Comparison of ENCODE assay signal across 18 mouse cellular contexts in genomic region chr17:44545141-44545813, GRCm38 (mm10).
DNase-seq lines count a peak whose midpoint lies in the region; ATAC-seq lines count a peak whose summit lies in the region.
"Had no signal": no experiment of that assay in that cellular context is flagged by ENCODE, and none has a peak within 500 bp of the region (broad histone marks: within the 10 kb centered on the region; RNA-seq: fewer than 3 reads in every experiment).

No protein-coding gene starts in this region.

- H3K4me3 ChIP-seq in embryonic facial prominence, embryonic 11.5 days (ENCODE audit: low read depth, low read length): no peak overlapping the region
- no peak overlapping the region for H3K4me3 ChIP-seq in embryonic facial prominence, embryonic 10.5 days
- no peak overlapping the region for H3K4me3 ChIP-seq in limb, embryonic 13.5 days
- H3K4me3 ChIP-seq in limb, embryonic 10.5 days: no peak overlapping the region
- H3K4me3 ChIP-seq in embryonic facial prominence, embryonic 13.5 days: no peak overlapping the region
- H3K4me3 ChIP-seq: hindbrain, embryonic 12.5 days; lung, embryonic 15.5 days had no signal

- peak; percentile 41 for DNase-seq in embryonic facial prominence, embryonic 11.5 days (ENCODE audit: low spot score)
- no peak for DNase-seq in embryonic facial prominence, embryonic 10.5 days (ENCODE audit: low spot score)
- no peak for DNase-seq in limb, embryonic 10.5 days (ENCODE audit: low spot score)
- no peak for DNase-seq in left cerebral cortex, adult 8-10 months (ENCODE audit: low spot score in 2 of 2)
- no peak for DNase-seq in adrenal gland, postnatal 14 days
- DNase-seq: adrenal gland, adult 8-10 months; cerebellum, adult 2 months; gastrocnemius, postnatal 14 days; kidney, adult 8-10 months; kidney, postnatal 36 days; spleen, adult 18-20 months; thymus, postnatal 36 days had no signal

- 44% methylated on average over 14 of the region's 14 CpGs for WGBS in embryonic facial prominence, embryonic 11.5 days
- 56% methylated on average over 14 of the region's 14 CpGs for WGBS in embryonic facial prominence, embryonic 10.5 days
- 46% methylated on average over 14 of the region's 14 CpGs for WGBS in limb, embryonic 13.5 days
- 62% methylated on average over 14 of the region's 14 CpGs for WGBS in limb, embryonic 10.5 days
- 39% methylated on average over 14 of the region's 14 CpGs for WGBS in embryonic facial prominence, embryonic 13.5 days

- H3K36me3 ChIP-seq in embryonic facial prominence, embryonic 11.5 days (replicated peaks; ENCODE audit: control insufficient read depth, insufficient read depth, low read depth, low read length): no peaks in the 10 kb centered on the region
- no peaks in the 10 kb centered on the region for H3K36me3 ChIP-seq in embryonic facial prominence, embryonic 10.5 days (replicated peaks)
- no peaks in the 10 kb centered on the region for H3K36me3 ChIP-seq in limb, embryonic 13.5 days
- no peaks in the 10 kb centered on the region for H3K36me3 ChIP-seq in limb, embryonic 10.5 days
- no peaks in the 10 kb centered on the region for H3K36me3 ChIP-seq in embryonic facial prominence, embryonic 13.5 days
- H3K36me3 ChIP-seq: hindbrain, embryonic 12.5 days; lung, embryonic 15.5 days had no signal

- no peak overlapping the region; the same call in 1 of the 2 replicates for H3K9ac ChIP-seq in embryonic facial prominence, embryonic 11.5 days (replicated peaks; ENCODE audit: low read length)
- H3K9ac ChIP-seq in limb, embryonic 13.5 days: no peak overlapping the region
- H3K9ac ChIP-seq in embryonic facial prominence, embryonic 13.5 days: no peak overlapping the region
- H3K9ac ChIP-seq: hindbrain, embryonic 12.5 days; lung, embryonic 15.5 days had no signal

- no peak overlapping the region for H3K4me2 ChIP-seq in embryonic facial prominence, embryonic 11.5 days (ENCODE audit: low read depth, low read length)
- H3K4me2 ChIP-seq in limb, embryonic 13.5 days (replicated peaks): 0 out of 2 replicates have a peak overlapping the region, but pooled peaks have one; percentile 11
- 0 out of 2 replicates have a peak overlapping the region, but pooled peaks have one; percentile 7 for H3K4me2 ChIP-seq in embryonic facial prominence, embryonic 13.5 days
- H3K4me2 ChIP-seq: hindbrain, embryonic 12.5 days; lung, embryonic 15.5 days had no signal

- peaks cover 2% of the 10 kb centered on the region; the same call in 1 of the 2 replicates for H3K4me1 ChIP-seq in embryonic facial prominence, embryonic 11.5 days (ENCODE audit: control insufficient read depth, insufficient read depth, low read length)
- peaks cover 22% of the 10 kb centered on the region for H3K4me1 ChIP-seq in embryonic facial prominence, embryonic 10.5 days
- peaks cover 7% of the 10 kb centered on the region; the same call in 1 of the 2 replicates for H3K4me1 ChIP-seq in limb, embryonic 13.5 days
- H3K4me1 ChIP-seq in limb, embryonic 10.5 days: peaks cover 21% of the 10 kb centered on the region
- peaks cover 35% of the 10 kb centered on the region for H3K4me1 ChIP-seq in embryonic facial prominence, embryonic 13.5 days
- H3K4me1 ChIP-seq: lung, embryonic 15.5 days had no signal

- H3K27ac ChIP-seq in embryonic facial prominence, embryonic 11.5 days (replicated peaks; ENCODE audit: low read depth, low read length): no peak overlapping the region
- no peak overlapping the region for H3K27ac ChIP-seq in embryonic facial prominence, embryonic 10.5 days (replicated peaks)
- H3K27ac ChIP-seq in limb, embryonic 13.5 days: no peak overlapping the region
- H3K27ac ChIP-seq in limb, embryonic 10.5 days: no peak overlapping the region
- H3K27ac ChIP-seq in embryonic facial prominence, embryonic 13.5 days: peak overlapping the region; percentile 9; the same call in 1 of the 2 replicates
- H3K27ac ChIP-seq: hindbrain, embryonic 12.5 days; lung, embryonic 15.5 days had no signal

- H3K9me3 ChIP-seq in embryonic facial prominence, embryonic 11.5 days (replicated peaks; ENCODE audit: control insufficient read depth, low read length): no peaks in the 10 kb centered on the region
- H3K9me3 ChIP-seq in embryonic facial prominence, embryonic 10.5 days: no peaks in the 10 kb centered on the region
- H3K9me3 ChIP-seq in limb, embryonic 13.5 days: no peaks in the 10 kb centered on the region
- H3K9me3 ChIP-seq in limb, embryonic 10.5 days (replicated peaks): no peaks in the 10 kb centered on the region
- no peaks in the 10 kb centered on the region for H3K9me3 ChIP-seq in embryonic facial prominence, embryonic 13.5 days
- H3K9me3 ChIP-seq: hindbrain, embryonic 12.5 days; lung, embryonic 15.5 days had no signal

- no peaks in the 10 kb centered on the region for H3K27me3 ChIP-seq in embryonic facial prominence, embryonic 11.5 days (ENCODE audit: control insufficient read depth, insufficient read depth, low read length)
- peaks cover 7% of the 10 kb centered on the region; the same call in 1 of the 2 replicates for H3K27me3 ChIP-seq in embryonic facial prominence, embryonic 10.5 days (replicated peaks; ENCODE audit: low read depth, poor library complexity, severe bottlenecking)
- H3K27me3 ChIP-seq in limb, embryonic 13.5 days: peaks cover 42% of the 10 kb centered on the region
- H3K27me3 ChIP-seq in limb, embryonic 10.5 days (ENCODE audit: low read depth, poor library complexity, severe bottlenecking): peaks cover 29% of the 10 kb centered on the region
- no peaks in the 10 kb centered on the region for H3K27me3 ChIP-seq in embryonic facial prominence, embryonic 13.5 days
- H3K27me3 ChIP-seq: hindbrain, embryonic 12.5 days had no signal

- ATAC-seq in embryonic facial prominence, embryonic 11.5 days (replicated peaks; ENCODE audit: insufficient number of reproducible peaks, low FRiP score, low TSS enrichment, low read depth): no peak
- ATAC-seq in limb, embryonic 13.5 days (ENCODE audit: low FRiP score, low read depth): no peak
- ATAC-seq in embryonic facial prominence, embryonic 13.5 days (ENCODE audit: insufficient number of reproducible peaks, insufficient read depth, low FRiP score, low TSS enrichment, low read depth): no peak
- 0 out of 2 replicates have a peak, but pooled peaks have one; percentile 40 for ATAC-seq in monocyte, adult 5-6 weeks (replicated peaks; ENCODE audit: insufficient number of reproducible peaks, low FRiP score, low TSS enrichment, poor library complexity, severe bottlenecking)
- ATAC-seq: inflammation-experienced regulatory T-cells, adult 6 months had no signal
